Mouse (Mus musculus): ENCODE data around the gene D930007J09Rik. TPM values are rescaled to one million over a fixed set of nuclear protein-coding genes. Genes with fewer than 3 reads are reported as not detected.

The D930007J09Rik gene
- total and polyA plus RNA-seq, 3 experiments, result 14.6 TPM; not detected in 2

GRCm38 (mm10) chr13:32850156-32850555 is 47.5 kb upstream of the D930007J09Rik start:
- in situ Hi-C loops (cut with MboI; ENCODE audit: low pct_ligation_motif_present, low pct_unique_long_range_greater_than_20kb, low sequenced_read_pairs), result loop anchor here (10.0 to 25.0 kb wide), 2 partner anchors 55 to 1062 kb away; partner anchors contain the start of gene Serpinb6c

GRCm38 (mm10) chr13:32849531-32850123 is 47.0 kb upstream of the D930007J09Rik start:
- DNase-seq (ENCODE audit: extremely low read depth), result no peak
- in situ Hi-C loops (cut with MboI; ENCODE audit: low pct_ligation_motif_present, low pct_unique_long_range_greater_than_20kb, low sequenced_read_pairs) (loop anchor here (10.0 to 25.0 kb wide), 2 partner anchors 55 to 1063 kb away; partner anchors contain the start of gene Serpinb6c), dilution Hi-C loops (cut with MboI; ENCODE audit: extremely low pct_ligation_motif_present, extremely low pct_unique_long_range_greater_than_20kb, low sequenced_read_pairs) (no loop called here)
- Histone ChIP-seq H3K4me2 (ENCODE audit: insufficient read depth, low read depth, poor library complexity, severe bottlenecking) (no peak overlapping the region), H3K36me3 (replicated peaks in 1 of 2; ENCODE audit: control insufficient read depth in 1 of 2, insufficient read depth in 1 of 2, low read length in 1 of 2) (peaks cover 0 to 4% of the 10 kb centered on the region in 2 experiments), H3K4me1 (ENCODE audit: control insufficient read depth in 1 of 2, insufficient read depth in 2 of 2) (peaks cover 5 to 42% of the 10 kb centered on the region in 2 experiments; a peak in 3 of 4 replicates), H3K9ac (ENCODE audit: insufficient read depth, low read depth) (no peak overlapping the region), H3K4me3 (replicated peaks in 1 of 3; ENCODE audit: low read depth in 2 of 3, low read length in 2 of 3, poor library complexity in 1 of 3) (no peak overlapping the region), H3K79me2 (replicated peaks; ENCODE audit: control insufficient read depth, extremely low read depth, insufficient read depth, poor library complexity, severe bottlenecking) (no peaks in the 10 kb centered on the region), H3K27ac (ENCODE audit: insufficient read depth, low read depth) (no peak overlapping the region), H3K27me3 (replicated peaks) (peaks cover under 1% of the 10 kb centered on the region), H3K9me3 (replicated peaks; ENCODE audit: low read length) (no peaks in the 10 kb centered on the region)
- TF ChIP-seq MAX (IDR thresholded peaks at IDR 0.05; ENCODE audit: low read length), result no peak
- TF ChIP-seq ZKSCAN1 (IDR thresholded peaks at IDR 0.05; ENCODE audit: borderline replicate concordance, low read depth, low read length), result no peak
- no peak for TF ChIP-seq MYC (IDR thresholded peaks at IDR 0.05; ENCODE audit: low read depth, low read length)
- no peak for TF ChIP-seq MAFK (IDR thresholded peaks at IDR 0.05; ENCODE audit: insufficient replicate concordance, low read length)
- TF ChIP-seq MAZ (IDR thresholded peaks at IDR 0.05; ENCODE audit: low read depth, low read length), result no peak
- TF ChIP-seq ZMIZ1 (IDR thresholded peaks at IDR 0.05; ENCODE audit: low read depth, low read length), result no peak
- TF ChIP-seq POLR2A (IDR thresholded peaks at IDR 0.05; ENCODE audit: low read depth, low read length), result no peak
- no peak for TF ChIP-seq ZC3H11A (IDR thresholded peaks at IDR 0.05; ENCODE audit: low read depth, low read length)
- TF ChIP-seq GABPA (IDR thresholded peaks at IDR 0.05; ENCODE audit: insufficient replicate concordance, low read depth, low read length), result no peak
- no peak for TF ChIP-seq POLR2AphosphoS2 (IDR thresholded peaks at IDR 0.05; ENCODE audit: low read depth, low read length)
- TF ChIP-seq HCFC1 (IDR thresholded peaks at IDR 0.05; ENCODE audit: low read depth, low read length), result no peak
- TF ChIP-seq RCOR1 (conservative IDR thresholded peaks at IDR 0.05; ENCODE audit: low read depth, low read length), result no peak
- TF ChIP-seq SMC3 (IDR thresholded peaks at IDR 0.05; ENCODE audit: low read depth, low read length), result no peak
- no peak for TF ChIP-seq SIN3A (IDR thresholded peaks at IDR 0.05; ENCODE audit: low read length)
- no peak for TF ChIP-seq MEF2A (IDR thresholded peaks at IDR 0.05; ENCODE audit: borderline replicate concordance, low read depth, low read length)
- no peak for TF ChIP-seq PAX5 (IDR thresholded peaks at IDR 0.05; ENCODE audit: low read length)
- TF ChIP-seq KAT2A (IDR thresholded peaks at IDR 0.05; ENCODE audit: insufficient replicate concordance, low read length), result no peak
- no peak for TF ChIP-seq BHLHE40 (IDR thresholded peaks at IDR 0.05; ENCODE audit: low read depth, low read length)
- no peak for TF ChIP-seq NRF1 (IDR thresholded peaks at IDR 0.05; ENCODE audit: low read depth, low read length)

More at GRCm38 (mm10) chr13:32850156-32850555, 47.5 kb upstream of the D930007J09Rik start:
- H3K27me3 ChIP-seq (replicated peaks), result peaks cover 4% of the 10 kb centered on the region
- H3K9ac ChIP-seq (ENCODE audit: insufficient read depth, low read depth), result no peak overlapping the region
- H3K9me3 ChIP-seq (replicated peaks; ENCODE audit: low read length), result no peaks in the 10 kb centered on the region
- no peak overlapping the region for H3K4me3 ChIP-seq (replicated peaks in 1 of 3; ENCODE audit: low read depth in 2 of 3, low read length in 2 of 3, poor library complexity in 1 of 3)
- TF ChIP-seq NRF1 (IDR thresholded peaks at IDR 0.05; ENCODE audit: low read depth, low read length) (no peak), ZC3H11A (IDR thresholded peaks at IDR 0.05; ENCODE audit: low read depth, low read length) (no peak), IRF4 (IDR thresholded peaks at IDR 0.05; ENCODE audit: low read depth, low read length) (no peak), EP300 (IDR thresholded peaks at IDR 0.05; ENCODE audit: low read length) (no peak), E2F4 (IDR thresholded peaks at IDR 0.05; ENCODE audit: insufficient replicate concordance, low read depth, low read length) (no peak), CTCF (conservative IDR thresholded peaks at IDR 0.05 in 1 of 2, IDR thresholded peaks at IDR 0.05 in 1 of 2; ENCODE audit: low read depth in 2 of 2, low read length in 2 of 2) (no peak), NELFE (IDR thresholded peaks at IDR 0.05; ENCODE audit: low read depth, low read length) (no peak), HCFC1 (IDR thresholded peaks at IDR 0.05; ENCODE audit: low read depth, low read length) (no peak), BHLHE40 (IDR thresholded peaks at IDR 0.05; ENCODE audit: low read depth, low read length) (no peak), SIN3A (IDR thresholded peaks at IDR 0.05; ENCODE audit: low read length) (no peak), MAFK (IDR thresholded peaks at IDR 0.05; ENCODE audit: insufficient replicate concordance, low read length) (no peak), MYC (IDR thresholded peaks at IDR 0.05; ENCODE audit: low read depth, low read length) (no peak), POLR2A (IDR thresholded peaks at IDR 0.05; ENCODE audit: low read depth, low read length) (no peak)
- no peak overlapping the region for H3K27ac ChIP-seq (ENCODE audit: insufficient read depth, low read depth)
- H3K36me3 ChIP-seq (replicated peaks in 1 of 2; ENCODE audit: control insufficient read depth in 1 of 2, insufficient read depth in 1 of 2, low read length in 1 of 2), result peaks cover 0 to 4% of the 10 kb centered on the region in 2 experiments
- H3K79me2 ChIP-seq (replicated peaks; ENCODE audit: control insufficient read depth, extremely low read depth, insufficient read depth, poor library complexity, severe bottlenecking), result no peaks in the 10 kb centered on the region
- H3K4me2 ChIP-seq (ENCODE audit: insufficient read depth, low read depth, poor library complexity, severe bottlenecking), result no peak overlapping the region
- no peak for DNase-seq (ENCODE audit: extremely low read depth)
- H3K4me1 ChIP-seq (ENCODE audit: control insufficient read depth in 1 of 2, insufficient read depth in 2 of 2), result peaks cover 5 to 42% of the 10 kb centered on the region in 2 experiments; a peak in 3 of 4 replicates
- dilution Hi-C loops (cut with MboI; ENCODE audit: extremely low pct_ligation_motif_present, extremely low pct_unique_long_range_greater_than_20kb, low sequenced_read_pairs), result no loop called here

Measured in CH12.LX (cell line).